Mouse (Mus musculus) cerebellum, adult 9-11 months (tissue): ENCODE data around the gene Ankfn1.

Source experiments
- DNase-seq: peaks from one replicate; pipeline ENCODE4 v3.0.0; 2022

The Ankfn1 gene

DNA sequence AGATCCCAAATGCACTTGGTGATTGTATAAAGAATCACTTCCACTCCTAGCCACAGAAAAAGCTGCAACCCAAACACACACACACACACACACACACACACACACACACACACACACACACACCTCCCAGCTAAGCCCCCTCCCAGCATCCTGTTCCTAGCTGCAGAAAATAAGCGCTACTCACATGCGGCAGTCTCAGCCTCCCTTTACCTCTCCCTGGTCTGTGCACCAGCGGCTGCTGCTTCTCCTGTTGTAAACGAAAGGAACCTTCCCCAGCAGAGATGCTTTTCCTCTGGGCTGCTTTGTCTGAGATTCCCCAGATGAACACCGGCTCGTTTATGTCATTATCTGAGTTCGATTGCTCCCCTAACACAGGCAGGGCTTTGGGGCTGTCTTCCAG lies at the start of gene Ankfn1:
Ankfn1 (minus strand) TSS at position 223 of the 400 bp plus-strand sequence.
- DNase-seq: no peak

DNA sequence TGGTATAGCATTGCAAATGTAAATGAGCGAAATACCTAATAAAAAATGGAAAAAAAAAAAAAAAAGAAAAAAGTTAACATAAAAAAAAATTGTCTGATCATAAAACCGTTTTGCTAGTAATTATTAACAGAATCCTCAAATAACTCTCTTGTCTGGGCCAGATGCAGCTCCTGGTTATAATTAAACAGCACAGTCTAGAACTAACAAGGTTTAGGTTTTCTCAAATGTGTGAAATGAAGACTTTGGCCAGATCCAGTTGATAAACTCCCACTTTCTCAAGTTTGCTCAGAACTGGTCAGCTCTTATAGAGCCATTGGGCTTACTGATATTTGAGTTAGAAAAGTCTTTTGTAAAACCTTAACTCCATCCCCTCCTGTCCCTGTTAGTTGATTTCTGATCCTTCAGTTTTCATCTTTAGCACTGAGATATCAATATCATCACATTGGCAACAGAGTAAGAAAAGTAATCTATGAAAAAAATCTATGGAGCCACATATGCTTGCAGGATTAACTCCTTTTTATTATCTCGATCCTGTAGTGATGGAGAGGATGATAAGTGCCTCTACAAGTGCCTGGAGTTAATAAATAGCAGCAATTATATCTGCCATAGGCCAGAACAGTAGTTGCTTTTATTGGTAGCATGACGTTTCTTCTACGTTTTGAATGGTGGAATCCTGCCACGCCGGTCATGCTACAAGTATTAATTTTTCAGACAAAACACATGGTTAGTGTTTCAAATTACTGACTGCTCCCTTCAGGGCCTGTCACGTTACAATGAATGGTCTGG lies 46.4 kb upstream of the Ankfn1 start:
- no peak for DNase-seq

- no peak for DNase-seq
These were observed 41.1 kb upstream of the Ankfn1 start for GRCm38 (mm10) chr11:89818594-89818993.

GRCm38 (mm10) chr11:89811403-89811802 lies 34.0 kb upstream of the Ankfn1 start:
- no peak for DNase-seq

GRCm38 (mm10) chr11:89807998-89808397 lies 30.5 kb upstream of the Ankfn1 start:
- no peak for DNase-seq

- no peak for DNase-seq
These were observed 27.4 kb upstream of the Ankfn1 start for GRCm38 (mm10) chr11:89804822-89805221.

- DNase-seq: no peak
These were observed 26.5 kb upstream of the Ankfn1 start for GRCm38 (mm10) chr11:89803974-89804373.

- no peak for DNase-seq
These were observed 15.3 kb upstream of the Ankfn1 start for GRCm38 (mm10) chr11:89792709-89793108.

GRCm38 (mm10) chr11:89776070-89776469 lies 1.4 kb downstream of the Ankfn1 start:
- DNase-seq: no peak

DNA sequence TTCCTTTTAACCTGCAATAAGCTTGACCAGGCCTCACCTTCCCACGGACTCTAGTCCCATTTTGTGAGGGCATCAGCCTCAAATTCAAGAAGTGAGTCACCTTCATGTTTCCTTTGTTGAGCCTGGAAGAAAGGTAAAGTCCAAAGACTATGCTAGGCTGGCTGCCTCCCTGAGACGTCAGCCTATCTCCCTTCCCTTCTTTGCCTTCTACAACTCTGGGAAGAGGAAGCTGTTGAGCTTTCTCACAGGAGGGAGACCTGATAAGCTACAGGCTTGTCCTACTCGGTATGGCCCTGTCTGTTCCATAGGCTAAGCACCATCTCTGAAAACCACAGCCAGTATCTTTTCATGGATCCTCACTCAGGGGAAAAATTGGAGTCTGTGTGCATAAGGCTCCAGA lies 2.5 kb downstream of the Ankfn1 start:
- DNase-seq: no peak

DNA sequence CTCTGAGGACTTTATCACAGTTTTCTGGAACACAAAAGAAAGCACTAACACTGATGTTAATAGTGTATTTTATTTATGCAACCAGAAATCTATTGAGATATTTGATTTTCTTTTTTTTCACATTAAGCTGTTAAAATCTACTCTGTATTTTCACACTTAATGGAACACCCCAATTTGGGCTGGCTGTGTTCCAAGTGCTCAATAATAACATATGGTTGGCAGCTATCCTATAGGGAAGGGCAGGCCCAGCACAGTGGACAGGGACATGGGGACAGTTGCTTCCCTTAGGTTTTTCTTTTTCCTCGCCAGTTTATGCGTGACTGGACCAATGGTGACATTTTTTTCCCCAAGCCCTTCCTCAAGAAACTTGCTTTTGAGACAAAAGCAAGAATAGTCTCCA lies 4.5 kb downstream of the Ankfn1 start:
- DNase-seq: peak; percentile 27

DNA sequence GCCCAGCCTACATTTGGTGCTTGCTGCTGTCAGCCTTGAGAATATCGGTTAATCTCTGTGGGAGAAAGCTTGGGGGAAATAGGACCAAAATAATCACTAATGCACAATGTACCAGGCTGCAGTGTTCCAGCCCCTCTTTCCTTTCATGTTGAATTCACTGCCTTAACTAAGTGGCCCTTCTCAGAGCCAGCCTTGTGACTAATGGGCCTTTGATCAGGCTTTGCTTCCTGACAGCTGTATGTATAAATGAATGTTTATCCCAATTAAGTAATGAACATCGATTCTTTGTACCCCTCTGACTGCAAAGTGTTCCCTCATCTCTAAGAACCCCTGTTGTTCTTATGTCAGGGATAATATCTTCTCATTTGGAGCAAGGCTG lies 11.7 kb downstream of the Ankfn1 start:
- no peak for DNase-seq

DNA sequence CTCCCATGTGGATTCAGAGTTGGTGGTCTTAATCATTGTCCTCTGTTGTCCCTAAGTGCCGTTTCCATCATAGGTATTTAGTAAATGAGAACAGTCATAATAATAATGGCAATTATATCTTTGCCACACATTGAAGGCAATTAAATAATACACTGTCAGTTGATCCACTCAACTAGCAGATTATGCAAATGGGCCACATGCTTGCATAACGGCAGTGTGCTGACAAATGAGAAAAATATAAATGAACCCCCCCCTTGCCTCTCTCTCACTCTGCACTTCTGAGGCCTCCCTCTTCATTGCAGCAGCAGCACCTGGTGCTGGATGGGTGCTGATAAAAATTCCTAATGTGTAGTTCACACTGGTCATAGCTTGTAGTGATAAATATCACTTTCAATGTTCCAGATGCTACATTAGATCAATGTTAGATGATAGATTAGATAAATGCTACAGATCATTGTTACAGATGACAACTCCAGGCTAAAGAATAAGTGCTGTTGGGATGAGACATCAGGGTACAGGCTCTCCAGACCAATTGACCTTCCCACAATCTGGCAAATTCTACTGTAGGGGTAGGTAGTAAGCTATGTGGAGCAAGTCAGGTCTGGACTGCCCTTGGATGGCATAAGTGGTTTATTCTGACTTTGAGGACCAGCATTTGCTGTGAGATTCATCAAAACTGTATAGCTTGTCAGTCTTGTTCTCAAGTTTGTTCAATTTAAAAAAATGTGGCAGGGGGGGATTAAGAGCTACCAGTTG lies 12.3 kb downstream of the Ankfn1 start:
- no peak for DNase-seq

GRCm38 (mm10) chr11:89733973-89734693 lies 43.3 kb downstream of the Ankfn1 start:
- DNase-seq: no peak

GRCm38 (mm10) chr11:89733526-89733925 lies 43.9 kb downstream of the Ankfn1 start:
- no peak for DNase-seq

DNA sequence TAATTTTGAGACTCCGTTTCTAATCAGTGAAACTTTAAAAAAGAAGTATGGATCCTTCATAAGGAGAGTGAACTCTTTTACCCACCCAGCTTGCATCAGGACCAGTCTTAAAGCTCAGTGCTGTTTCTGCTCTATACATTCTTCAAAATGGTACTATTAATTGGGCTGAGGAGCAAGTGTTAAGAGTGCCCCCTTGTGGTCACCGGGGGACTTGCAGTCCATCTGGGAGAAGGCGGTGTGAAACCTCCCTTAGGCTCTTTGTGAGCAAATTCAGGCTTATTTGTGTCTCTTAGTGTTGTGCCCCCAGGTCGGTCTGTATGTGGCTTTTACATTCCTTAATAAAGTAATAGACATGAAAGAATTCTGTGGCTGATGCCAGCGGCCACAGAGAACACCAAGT lies 56.6 kb downstream of the Ankfn1 start:
- DNase-seq: peak; percentile 9

DNA sequence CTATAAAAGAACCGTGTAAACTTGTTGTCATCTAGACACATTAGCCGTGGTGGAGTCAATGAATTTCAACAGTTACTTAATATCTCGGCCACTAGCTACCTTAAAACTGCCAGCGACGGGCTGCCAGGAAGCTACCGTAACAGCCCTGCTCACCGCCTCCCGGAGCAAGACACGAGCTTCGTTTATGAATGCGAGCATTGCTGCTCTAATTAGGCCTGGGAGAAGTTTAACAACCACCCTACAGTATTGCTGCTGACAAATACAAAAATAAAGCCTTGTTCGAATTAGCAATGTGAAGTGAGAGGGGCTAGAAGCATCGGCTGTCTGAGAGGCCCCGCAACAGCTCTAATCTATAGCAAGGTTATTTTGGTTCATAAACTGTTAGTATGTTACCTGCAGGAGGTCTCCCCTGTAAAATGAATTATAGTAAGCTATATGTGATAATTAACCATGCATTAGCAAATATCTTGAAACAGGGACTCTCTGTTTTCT lies 58.9 kb downstream of the Ankfn1 start:
- DNase-seq: no peak

DNA sequence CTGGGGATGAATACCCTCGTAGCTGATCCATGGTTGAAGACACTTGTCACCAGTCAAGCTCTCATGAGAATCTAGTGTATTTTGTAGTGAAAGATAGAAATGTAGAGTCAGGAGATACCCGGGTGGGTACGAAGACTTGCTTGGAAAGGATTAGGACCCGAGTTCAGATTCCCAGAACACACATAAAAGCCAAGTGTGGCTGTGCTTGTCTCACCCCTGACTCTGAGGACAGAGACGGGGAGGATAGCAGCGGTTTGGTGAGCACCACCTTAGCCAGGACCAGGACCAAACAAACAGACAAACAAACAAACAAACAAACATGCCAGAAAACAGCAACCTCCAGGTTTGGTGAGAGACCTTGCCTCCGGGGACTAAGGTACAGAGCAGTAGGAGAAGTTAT lies 61.1 kb downstream of the Ankfn1 start:
- DNase-seq: no peak

DNA sequence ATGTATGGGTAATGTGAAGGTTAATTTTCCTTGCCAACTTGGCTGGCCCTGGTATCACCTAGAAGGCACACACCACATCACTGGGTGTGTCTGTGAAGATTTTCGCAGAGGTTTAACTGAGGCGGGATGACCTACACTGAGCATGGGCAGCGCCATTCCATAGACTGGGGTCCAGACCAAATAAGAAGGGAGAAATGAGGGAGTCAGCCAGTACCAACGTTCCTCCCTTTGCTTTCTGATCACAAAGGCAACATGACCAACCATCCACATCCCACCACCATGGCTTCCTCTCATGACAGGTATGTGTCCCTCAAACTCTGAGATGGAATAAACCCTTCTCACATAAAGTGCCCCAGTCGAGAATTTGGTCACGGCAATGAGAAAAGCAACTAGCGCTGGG lies 68.9 kb downstream of the Ankfn1 start:
- no peak for DNase-seq

DNA sequence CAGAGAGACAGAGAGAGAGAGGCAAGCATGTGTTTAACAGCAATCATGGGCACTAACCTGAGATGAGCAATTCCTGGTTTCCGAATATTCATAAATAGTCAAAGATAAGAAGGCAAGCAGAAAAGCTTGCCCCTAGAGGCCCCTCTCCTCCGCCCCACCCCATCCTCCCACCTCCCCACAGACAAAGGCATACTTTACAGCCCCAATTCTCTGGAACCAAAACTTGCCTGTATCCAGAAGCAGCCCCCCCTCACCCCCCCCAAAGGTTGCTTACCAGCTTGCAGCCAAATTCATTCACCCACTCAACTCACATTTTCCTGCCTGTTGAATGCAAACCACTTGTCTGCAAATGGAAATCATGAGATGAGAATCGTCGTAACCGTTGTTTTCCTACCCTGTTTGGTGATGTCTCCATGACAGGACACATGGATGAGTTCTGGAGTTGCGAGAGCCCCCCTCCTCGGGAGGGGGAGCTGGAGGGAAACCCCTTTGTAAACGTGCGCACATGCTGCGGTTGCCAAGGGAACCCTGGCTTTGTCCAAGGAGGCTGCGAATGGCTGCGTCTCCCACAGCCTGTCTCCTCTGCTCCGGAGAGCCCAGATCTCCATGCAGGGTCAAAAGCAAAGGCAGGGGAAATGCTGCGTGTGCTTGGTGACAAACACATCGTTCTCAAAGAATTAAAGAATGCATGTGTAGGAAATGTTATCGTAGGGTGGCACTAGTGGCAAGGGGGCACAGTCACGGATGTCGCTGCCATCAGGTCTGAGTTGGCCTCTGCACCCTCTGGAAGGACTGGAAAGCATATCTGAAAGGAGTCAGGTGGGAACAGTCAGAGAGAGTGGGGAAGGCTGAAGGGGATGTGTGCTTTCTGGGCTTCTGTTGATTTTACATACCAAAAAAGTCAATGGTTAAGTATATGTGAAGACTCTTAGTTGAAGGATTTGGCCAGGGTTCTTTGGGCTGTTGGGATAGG lies 80.7 kb downstream of the Ankfn1 start:
- DNase-seq: no peak

- DNase-seq: no peak
These were observed 83.8 kb downstream of the Ankfn1 start for GRCm38 (mm10) chr11:89693686-89694085.

GRCm38 (mm10) chr11:89676922-89677321 lies 100.5 kb downstream of the Ankfn1 start:
- DNase-seq: no peak
